Comparison of ENCODE assay signal across 8 mouse cellular contexts in the genomic region with DNA sequence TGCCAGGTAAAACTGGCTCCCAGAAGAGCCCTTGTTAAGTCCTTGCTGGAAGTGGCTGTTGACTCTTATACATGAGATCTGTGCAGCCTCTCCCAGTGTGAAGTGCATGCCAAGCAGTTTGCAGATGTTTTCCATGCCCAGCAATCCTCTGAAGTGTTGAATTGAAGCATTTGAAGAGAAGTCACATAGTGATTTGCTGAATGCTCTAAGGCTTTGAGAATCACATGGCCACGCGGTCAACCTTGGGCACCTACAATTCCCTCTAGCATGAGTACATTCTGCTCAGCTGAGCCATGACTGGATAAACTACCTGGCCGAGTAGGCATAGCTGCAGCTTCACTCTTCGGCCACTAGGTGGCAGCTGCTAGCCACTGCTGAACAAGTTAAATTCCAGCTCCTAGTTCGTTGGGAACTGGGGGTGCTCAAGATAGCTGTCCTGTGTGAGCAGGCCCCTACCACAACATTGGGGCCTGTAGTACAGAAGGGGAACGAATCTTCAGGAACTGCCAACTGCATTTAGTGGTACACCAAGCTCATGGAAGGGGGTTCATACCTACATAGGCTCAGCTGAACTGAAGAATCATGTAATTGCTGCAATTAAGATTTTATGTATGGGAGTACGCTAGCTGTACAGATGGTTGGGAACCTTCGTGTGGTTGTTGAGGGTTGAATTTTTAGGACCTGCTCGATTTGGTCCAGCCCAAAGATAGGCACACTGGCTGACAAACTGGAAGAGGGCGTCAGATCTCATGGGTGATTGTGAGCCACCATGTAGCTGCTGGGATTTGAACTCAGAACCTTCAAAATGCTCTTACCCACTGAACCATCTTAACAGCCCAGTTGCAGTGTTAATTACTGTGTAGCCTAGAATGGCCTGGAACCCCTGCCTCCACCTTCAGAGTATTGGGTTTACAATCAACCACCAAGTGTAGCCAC. TPM values are rescaled to one million over a fixed set of nuclear protein-coding genes. Genes with fewer than 3 reads are reported as not detected.
DNase-seq lines count a peak whose midpoint lies in the region; ATAC-seq and TF ChIP-seq lines count a peak whose summit lies in the region.

No protein-coding gene starts in this region.

- WGBS in heart, embryonic 15.5 days = 26% methylated on average over 10 of the region's 10 CpGs
- 26% methylated on average over 10 of the region's 10 CpGs for WGBS in olfactory bulb, adult 2 months

- peaks cover 3 to 80% of the 10 kb centered on the region in 2 experiments; a peak in 3 of 4 replicates for H3K4me1 ChIP-seq in CH12.LX (ENCODE audit: control insufficient read depth in 1 of 2, insufficient read depth in 2 of 2)
- peaks cover 25% of the 10 kb centered on the region for H3K4me1 ChIP-seq in heart, embryonic 15.5 days (replicated peaks)
- peaks cover 10% of the 10 kb centered on the region for H3K4me1 ChIP-seq in olfactory bulb, adult 2 months (ENCODE audit: control insufficient read depth, insufficient read depth, low read length)

- dilution Hi-C loops in CH12.LX (cut with MboI; ENCODE audit: extremely low pct_ligation_motif_present, extremely low pct_unique_long_range_greater_than_20kb, low sequenced_read_pairs) = no loop called here

- H3K27ac ChIP-seq in CH12.LX (ENCODE audit: insufficient read depth, low read depth) = peak overlapping the region; percentile 8; the same call in 1 of the 2 replicates
- peak overlapping the region; percentile 40; the same call in 1 of the 2 replicates for H3K27ac ChIP-seq in heart, embryonic 15.5 days
- H3K27ac ChIP-seq in olfactory bulb, adult 2 months (ENCODE audit: insufficient read depth, low read depth, low read length) = no peak overlapping the region

- in situ Hi-C loops in CH12.LX (cut with MboI; ENCODE audit: low pct_ligation_motif_present, low pct_unique_long_range_greater_than_20kb, low sequenced_read_pairs) = no loop called here

- no peak overlapping the region for H3K4me2 ChIP-seq in CH12.LX (ENCODE audit: insufficient read depth, low read depth, poor library complexity, severe bottlenecking)
- no peak overlapping the region for H3K4me2 ChIP-seq in heart, embryonic 15.5 days

- H3K36me3 ChIP-seq in CH12.LX (replicated peaks in 1 of 2; ENCODE audit: control insufficient read depth in 1 of 2, insufficient read depth in 1 of 2, low read length in 1 of 2) = peaks cover 50 to 57% of the 10 kb centered on the region in 2 experiments
- peaks cover 47% of the 10 kb centered on the region for H3K36me3 ChIP-seq in heart, embryonic 15.5 days

- no peak overlapping the region for H3K4me3 ChIP-seq in CH12.LX (replicated peaks in 1 of 3; ENCODE audit: low read depth in 2 of 3, low read length in 2 of 3, poor library complexity in 1 of 3)
- no peak overlapping the region for H3K4me3 ChIP-seq in heart, embryonic 15.5 days
- H3K4me3 ChIP-seq in olfactory bulb, adult 2 months (ENCODE audit: insufficient read depth, low read depth, low read length) = no peak overlapping the region

- peak; percentile 82 for DNase-seq in CH12.LX (ENCODE audit: extremely low read depth)
- peak; percentile 91 for DNase-seq in brain, adult 2 months (ENCODE audit: low read depth, low spot score)
- DNase-seq in kidney, postnatal 14 days = peak; percentile 78
- DNase-seq in lung, adult 18-20 months = peak; percentile 87 to 89
- peak; percentile 48 for DNase-seq in testis, postnatal 14 days (ENCODE audit: low spot score)

- TF ChIP-seq RAD21 in CH12.LX (IDR thresholded peaks at IDR 0.05; ENCODE audit: low read depth, low read length) = peak; percentile 77

- H3K27me3 ChIP-seq in CH12.LX (replicated peaks) = no peaks in the 10 kb centered on the region
- H3K27me3 ChIP-seq in heart, embryonic 15.5 days = no peaks in the 10 kb centered on the region

- TF ChIP-seq EP300 in CH12.LX (IDR thresholded peaks at IDR 0.05; ENCODE audit: low read length) = peak; percentile 46; the same call in 1 of the 2 replicates

- peaks cover 4% of the 10 kb centered on the region for H3K9me3 ChIP-seq in CH12.LX (replicated peaks; ENCODE audit: low read length)
- no peaks in the 10 kb centered on the region for H3K9me3 ChIP-seq in heart, embryonic 15.5 days (replicated peaks)

- H3K79me2 ChIP-seq in CH12.LX (replicated peaks; ENCODE audit: control insufficient read depth, extremely low read depth, insufficient read depth, poor library complexity, severe bottlenecking) = peaks cover 30% of the 10 kb centered on the region

- H3K9ac ChIP-seq in CH12.LX (ENCODE audit: insufficient read depth, low read depth) = no peak overlapping the region
- H3K9ac ChIP-seq in heart, embryonic 15.5 days = no peak overlapping the region

- peak; percentile 93 for ATAC-seq in erythroblast, adult 5-6 weeks (replicated peaks; ENCODE audit: low FRiP score, poor library complexity, severe bottlenecking)
- peak; percentile 69 for ATAC-seq in heart, embryonic 15.5 days (replicated peaks; ENCODE audit: insufficient number of reproducible peaks, insufficient read depth, low FRiP score, low read depth)

- TF ChIP-seq POLR2A in CH12.LX (IDR thresholded peaks at IDR 0.05; ENCODE audit: low read depth, low read length) = peak; percentile 24
- TF ChIP-seq POLR2A in olfactory bulb, adult 2 months (IDR thresholded peaks at IDR 0.05; ENCODE audit: insufficient read depth, low read depth, low read length) = no peak

- peak; percentile 93 to 97 for TF ChIP-seq CTCF in CH12.LX (conservative IDR thresholded peaks at IDR 0.05 in 1 of 2, IDR thresholded peaks at IDR 0.05 in 1 of 2; ENCODE audit: low read depth in 2 of 2, low read length in 2 of 2)
- peak; percentile 57; the same call in 1 of the 2 replicates for TF ChIP-seq CTCF in olfactory bulb, adult 2 months (IDR thresholded peaks at IDR 0.05; ENCODE audit: insufficient read depth, low read depth, low read length)

TF ChIP-seq in CH12.LX, 34 proteins besides CTCF, POLR2A, EP300 and RAD21 (continues in another document):
- TF ChIP-seq ZMIZ1 (IDR thresholded peaks at IDR 0.05; ENCODE audit: low read depth, low read length) (peak; percentile 88; the same call in 1 of the 2 replicates), SIN3A (IDR thresholded peaks at IDR 0.05; ENCODE audit: low read length) (peak; percentile 79), ZNF384 (IDR thresholded peaks at IDR 0.05; ENCODE audit: low read depth, low read length) (0 out of 2 replicates have a peak, but pooled peaks have one; percentile 10), JUND (conservative IDR thresholded peaks at IDR 0.05; ENCODE audit: low read depth, low read length) (peak; percentile 39; the same call in 1 of the 2 replicates), CHD1 (IDR thresholded peaks at IDR 0.05; ENCODE audit: low read depth, low read length) (0 out of 2 replicates have a peak, but pooled peaks have one; percentile 51), MAX (IDR thresholded peaks at IDR 0.05; ENCODE audit: low read length) (peak; percentile 62; the same call in 1 of the 2 replicates), JUN (IDR thresholded peaks at IDR 0.05; ENCODE audit: insufficient read depth, low read depth, low read length) (no peak)

RNA-seq across cellular contexts. Expression of gene Rps19, which starts 6.4 kb away (rescaled TPM):
- total RNA-seq in CH12.LX (2012; rRNA removed) (4,140 and 4,169 TPM in 2 replicates), CH12.LX (2014; rRNA removed) (2,094 and 2,149 TPM in 2 replicates)
- 1,720 and 1,739 TPM in 2 replicates for polyA plus RNA-seq in CH12.LX (2012; ENCODE audit: insufficient read length, low read depth)
- total RNA-seq in erythroblast, adult 5-6 weeks (2015; ENCODE audit: low replicate concordance) = 474 and 634 TPM in 2 replicates
- total RNA-seq in erythroblast, adult 5-6 weeks (2017; ENCODE audit: low replicate concordance) = 204 and 237 TPM in 2 replicates
- 1,190 and 1,237 TPM in 2 replicates for polyA plus RNA-seq in heart, embryonic 15.5 days (2015; fragmentation: Nextera tagmentation; extraction: Ambion mirVana)
- polyA plus RNA-seq in olfactory bulb, adult 2 months (2012; ENCODE audit: insufficient read depth, insufficient read length, low replicate concordance, missing spikeins) = 1,132 TPM in 1 of 2 replicates, not detected in the other

RNA-seq across cellular contexts. Expression of gene Cd79a, which starts 6.6 kb away (rescaled TPM):
- total RNA-seq in CH12.LX (2012; rRNA removed) (71.3 and 75.2 TPM in 2 replicates), CH12.LX (2014; rRNA removed) (46.6 and 51.8 TPM in 2 replicates)
- 313 and 422 TPM in 2 replicates for polyA plus RNA-seq in CH12.LX (2012; ENCODE audit: insufficient read length, low read depth)
- 0.84 and 0.96 TPM in 2 replicates for total RNA-seq in erythroblast, adult 5-6 weeks (2015; ENCODE audit: low replicate concordance)
- 0.43 TPM in 1 of 2 replicates, not detected in the other for total RNA-seq in erythroblast, adult 5-6 weeks (2017; ENCODE audit: low replicate concordance)
- 0.15 and 0.21 TPM in 2 replicates for polyA plus RNA-seq in heart, embryonic 15.5 days (2015; fragmentation: Nextera tagmentation; extraction: Ambion mirVana)
- not detected in 2 replicates for polyA plus RNA-seq in olfactory bulb, adult 2 months (2012; ENCODE audit: insufficient read depth, insufficient read length, low replicate concordance, missing spikeins)

RNA-seq across cellular contexts. Expression of gene Arhgef1, which starts 12.2 kb away (rescaled TPM):
- 37.8 and 40.2 TPM in 2 replicates for total RNA-seq in CH12.LX (2012; rRNA removed)
- total RNA-seq in CH12.LX (2014; rRNA removed) = 14.6 and 17.8 TPM in 2 replicates
- 128 and 134 TPM in 2 replicates for polyA plus RNA-seq in CH12.LX (2012; ENCODE audit: insufficient read length, low read depth)
- 39.7 and 42.3 TPM in 2 replicates for total RNA-seq in erythroblast, adult 5-6 weeks (2015; ENCODE audit: low replicate concordance)
- 25.0 and 31.2 TPM in 2 replicates for total RNA-seq in erythroblast, adult 5-6 weeks (2017; ENCODE audit: low replicate concordance)
- polyA plus RNA-seq in heart, embryonic 15.5 days (2015; fragmentation: Nextera tagmentation; extraction: Ambion mirVana) = 59.2 and 92.5 TPM in 2 replicates
- polyA plus RNA-seq in olfactory bulb, adult 2 months (2012; ENCODE audit: insufficient read depth, insufficient read length, low replicate concordance, missing spikeins) = 291 and 636 TPM in 2 replicates

RNA-seq across cellular contexts. Expression of gene Dmrtc2, which starts 20.7 kb away (rescaled TPM):
- total RNA-seq in CH12.LX (2012; rRNA removed) = not detected in 2 replicates
- total RNA-seq in CH12.LX (2014; rRNA removed) = not detected in 2 replicates
- polyA plus RNA-seq in CH12.LX (2012; ENCODE audit: insufficient read length, low read depth) = not detected in 2 replicates
- total RNA-seq in erythroblast, adult 5-6 weeks (2015; ENCODE audit: low replicate concordance) = not detected in 2 replicates
- total RNA-seq in erythroblast, adult 5-6 weeks (2017; ENCODE audit: low replicate concordance) = not detected in 2 replicates
- not detected in 2 replicates for polyA plus RNA-seq in heart, embryonic 15.5 days (2015; fragmentation: Nextera tagmentation; extraction: Ambion mirVana)
- not detected in 2 replicates for polyA plus RNA-seq in olfactory bulb, adult 2 months (2012; ENCODE audit: insufficient read depth, insufficient read length, low replicate concordance, missing spikeins)

RNA-seq across cellular contexts. Expression of gene Lypd4, which starts 20.8 kb away (rescaled TPM):
- total RNA-seq in CH12.LX (2012; rRNA removed) (not detected in 2 replicates), CH12.LX (2014; rRNA removed) (not detected in 2 replicates)
- not detected in 2 replicates for polyA plus RNA-seq in CH12.LX (2012; ENCODE audit: insufficient read length, low read depth)
- not detected in 2 replicates for total RNA-seq in erythroblast, adult 5-6 weeks (2015; ENCODE audit: low replicate concordance)
- total RNA-seq in erythroblast, adult 5-6 weeks (2017; ENCODE audit: low replicate concordance) = not detected in 2 replicates
- not detected in 2 replicates for polyA plus RNA-seq in heart, embryonic 15.5 days (2015; fragmentation: Nextera tagmentation; extraction: Ambion mirVana)
- not detected in 2 replicates for polyA plus RNA-seq in olfactory bulb, adult 2 months (2012; ENCODE audit: insufficient read depth, insufficient read length, low replicate concordance, missing spikeins)
